In genomic region chr1:35813625-35814024, GRCm38 (mm10) we compare ENCODE assay signal across 15 mouse cellular contexts.
DNase-seq lines count a peak whose midpoint lies in the region; ATAC-seq and TF ChIP-seq lines count a peak whose summit lies in the region.
"Had no signal": no experiment of that assay in that cellular context is flagged by ENCODE, and none has a peak within 500 bp of the region (broad histone marks: within the 10 kb centered on the region; RNA-seq: fewer than 3 reads in every experiment).

No protein-coding gene starts in this region.

- H3K4me1 ChIP-seq in liver, adult 2 months (ENCODE audit: control insufficient read depth, insufficient read depth, low read length): no peaks in the 10 kb centered on the region
- no peaks in the 10 kb centered on the region for H3K4me1 ChIP-seq in liver, embryonic 11.5 days (replicated peaks; ENCODE audit: control insufficient read depth, insufficient read depth, low read length)
- H3K4me1 ChIP-seq in limb, embryonic 10.5 days: no peaks in the 10 kb centered on the region; the same call in 1 of the 2 replicates
- H3K4me1 ChIP-seq: embryonic facial prominence, embryonic 13.5 days; limb, embryonic 13.5 days; midbrain, embryonic 15.5 days had no signal

- H3K4me3 ChIP-seq in liver, adult 2 months (ENCODE audit: insufficient read depth, low read depth, low read length): no peak overlapping the region
- H3K4me3 ChIP-seq in liver, embryonic 11.5 days (ENCODE audit: low read depth, low read length): no peak overlapping the region
- no peak overlapping the region for H3K4me3 ChIP-seq in limb, embryonic 10.5 days
- H3K4me3 ChIP-seq in left cerebral cortex, adult 2 months: no peak overlapping the region
- H3K4me3 ChIP-seq: embryonic facial prominence, embryonic 13.5 days; heart, embryonic 13.5 days; limb, embryonic 13.5 days; midbrain, embryonic 15.5 days had no signal

- TF ChIP-seq POLR2A in liver, adult 2 months (IDR thresholded peaks at IDR 0.05; ENCODE audit: extremely low read depth, insufficient read depth, low read length): no peak

- no peaks in the 10 kb centered on the region for H3K27me3 ChIP-seq in liver, adult 2 months (ENCODE audit: control insufficient read depth, insufficient read depth, low read length)
- H3K27me3 ChIP-seq in liver, embryonic 11.5 days (replicated peaks; ENCODE audit: control insufficient read depth, insufficient read depth, low read length): no peaks in the 10 kb centered on the region
- no peaks in the 10 kb centered on the region for H3K27me3 ChIP-seq in limb, embryonic 10.5 days (ENCODE audit: low read depth, poor library complexity, severe bottlenecking)
- H3K27me3 ChIP-seq: embryonic facial prominence, embryonic 13.5 days; heart, embryonic 13.5 days; limb, embryonic 13.5 days; midbrain, embryonic 15.5 days had no signal

- no peaks in the 10 kb centered on the region for H3K9me3 ChIP-seq in liver, embryonic 11.5 days (ENCODE audit: control insufficient read depth, low read length)
- no peaks in the 10 kb centered on the region for H3K9me3 ChIP-seq in limb, embryonic 10.5 days (replicated peaks)
- H3K9me3 ChIP-seq: embryonic facial prominence, embryonic 13.5 days; heart, embryonic 13.5 days; limb, embryonic 13.5 days; midbrain, embryonic 15.5 days had no signal

- no peak for ATAC-seq in liver, embryonic 11.5 days (replicated peaks; ENCODE audit: low FRiP score)
- peak; percentile 50; the same call in 1 of the 2 replicates for ATAC-seq in megakaryocyte-erythroid progenitor cell, adult 5-6 weeks (replicated peaks; ENCODE audit: low FRiP score, low TSS enrichment, poor library complexity, severe bottlenecking)
- ATAC-seq: hindbrain, postnatal 0 days; midbrain, embryonic 15.5 days had no signal

- no peak overlapping the region for H3K9ac ChIP-seq in liver, adult 2 months (ENCODE audit: low read depth, low read length)
- no peak overlapping the region for H3K9ac ChIP-seq in liver, embryonic 11.5 days (ENCODE audit: low read depth, low read length)
- H3K9ac ChIP-seq: embryonic facial prominence, embryonic 13.5 days; heart, embryonic 13.5 days; limb, embryonic 13.5 days; midbrain, embryonic 15.5 days had no signal

- TF ChIP-seq CTCF in liver, adult 2 months (IDR thresholded peaks at IDR 0.05; ENCODE audit: low read depth, low read length): no peak
- TF ChIP-seq CTCF in left cerebral cortex, adult 2 months (IDR thresholded peaks at IDR 0.05): no peak

- intact Hi-C loops in heart, postnatal 36 days (cut with DNase I): no loop called here
- intact Hi-C loops in left cerebral cortex, adult 2 months (cut with DNase I): no loop called here

- peak; percentile 19 for DNase-seq in liver, adult 2 months (ENCODE audit: extremely low read depth, low read depth, low spot score)
- no peak for DNase-seq in liver, embryonic 11.5 days (ENCODE audit: low spot score)
- DNase-seq in A20 (ENCODE audit: low read depth, low spot score): peak; percentile 85
- DNase-seq in T-cell, adult 2 months (ENCODE audit: low spot score): peak; percentile 32
- no peak for DNase-seq in limb, embryonic 10.5 days (ENCODE audit: low spot score)
- no peak for DNase-seq in heart, postnatal 36 days
- no peak for DNase-seq in left cerebral cortex, adult 2 months (ENCODE audit: extremely low spot score in 1 of 2, low spot score in 2 of 2)
- DNase-seq: adrenal gland, postnatal 25 days; cerebellum, adult 18-20 months had no signal

- H3K79me2 ChIP-seq in liver, adult 2 months (ENCODE audit: control insufficient read depth, insufficient read depth, low read length): no peaks in the 10 kb centered on the region

- no peak overlapping the region for H3K27ac ChIP-seq in liver, adult 2 months (replicated peaks; ENCODE audit: insufficient read depth, low read depth, low read length)
- no peak overlapping the region for H3K27ac ChIP-seq in liver, embryonic 11.5 days (ENCODE audit: low read depth, low read length)
- H3K27ac ChIP-seq in limb, embryonic 10.5 days: no peak overlapping the region
- no peak overlapping the region for H3K27ac ChIP-seq in left cerebral cortex, adult 2 months
- H3K27ac ChIP-seq: embryonic facial prominence, embryonic 13.5 days; heart, embryonic 13.5 days; hindbrain, postnatal 0 days; limb, embryonic 13.5 days; midbrain, embryonic 15.5 days had no signal

- H3K36me3 ChIP-seq in liver, adult 2 months (ENCODE audit: control insufficient read depth, insufficient read depth, low read length): no peaks in the 10 kb centered on the region
- H3K36me3 ChIP-seq in liver, embryonic 11.5 days (ENCODE audit: control insufficient read depth, insufficient read depth, low read length): no peaks in the 10 kb centered on the region
- H3K36me3 ChIP-seq in limb, embryonic 10.5 days: no peaks in the 10 kb centered on the region
- H3K36me3 ChIP-seq: embryonic facial prominence, embryonic 13.5 days; heart, embryonic 13.5 days; limb, embryonic 13.5 days; midbrain, embryonic 15.5 days had no signal

- no peak overlapping the region for H3K4me2 ChIP-seq in liver, embryonic 11.5 days
- H3K4me2 ChIP-seq: embryonic facial prominence, embryonic 13.5 days; heart, embryonic 13.5 days; limb, embryonic 13.5 days; midbrain, embryonic 15.5 days had no signal

- 84% methylated on average over 5 of the region's 5 CpGs for WGBS in liver, adult 2 months
- 69% methylated on average over 5 of the region's 5 CpGs for WGBS in liver, embryonic 11.5 days
- WGBS in limb, embryonic 10.5 days: 95% methylated on average over 5 of the region's 5 CpGs

Comparison
In these comparisons a context has a peak if more than half of its experiments do, and no peak if none do; other contexts are left out.
1. DNase-seq: peak in liver, adult 2 months (single experiment), A20 (single experiment) and T-cell, adult 2 months (single experiment); none in liver, embryonic 11.5 days (single experiment), limb, embryonic 10.5 days (single experiment), heart, postnatal 36 days (0 of 2) and left cerebral cortex, adult 2 months (0 of 2).